Mouse (Mus musculus) spleen, adult 2 months (tissue): ENCODE measurements around the gene Itga9.

Source experiments
- CTCF ChIP-seq: fragments of 200-500 bp; IDR thresholded peaks from 2 replicates; pipeline ENCODE4 v1.5.1; 2011; ENCODE audit warnings: mild to moderate bottlenecking, inconsistent platforms; ENCODE audit not compliant: insufficient read depth, insufficient read length, insufficient replicate concordance; ENCODE audit errors: extremely low read depth
- POLR2A ChIP-seq: fragments of 200-500 bp; IDR thresholded peaks from 2 replicates; pipeline ENCODE4 v1.6.1; 2011; ENCODE audit warnings: low read depth, low read length, inconsistent platforms

DNA sequence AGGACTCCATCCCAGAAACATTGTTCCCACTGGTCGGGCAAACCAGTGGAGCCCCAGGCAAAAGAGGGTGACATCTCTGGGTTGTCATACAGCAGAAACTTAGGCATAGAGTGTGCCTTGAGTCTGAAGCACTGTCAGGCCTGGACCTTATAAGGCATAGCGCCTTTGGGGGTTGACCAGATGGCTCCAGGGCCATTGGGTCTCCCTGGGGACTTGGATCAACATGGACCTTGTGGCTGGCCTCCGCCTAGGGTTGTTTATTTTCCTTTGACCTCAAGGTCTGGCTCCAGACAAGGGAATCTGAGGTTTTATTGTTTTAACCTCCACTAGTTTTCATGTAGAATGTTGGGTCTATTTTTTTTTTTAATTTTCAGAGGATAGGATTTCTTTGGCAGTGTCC lies 267.1 kb downstream of the Itga9 start:
- TF ChIP-seq CTCF = no peak
- no peak for TF ChIP-seq POLR2A
